Mouse (Mus musculus): ENCODE data around the gene Rgsl1. TPM values are rescaled to one million over a fixed set of nuclear protein-coding genes. Genes with fewer than 3 reads are reported as not detected.

Gene Rgsl1
- total RNA-seq, 4 experiments from 2014 or later = not detected

DNA sequence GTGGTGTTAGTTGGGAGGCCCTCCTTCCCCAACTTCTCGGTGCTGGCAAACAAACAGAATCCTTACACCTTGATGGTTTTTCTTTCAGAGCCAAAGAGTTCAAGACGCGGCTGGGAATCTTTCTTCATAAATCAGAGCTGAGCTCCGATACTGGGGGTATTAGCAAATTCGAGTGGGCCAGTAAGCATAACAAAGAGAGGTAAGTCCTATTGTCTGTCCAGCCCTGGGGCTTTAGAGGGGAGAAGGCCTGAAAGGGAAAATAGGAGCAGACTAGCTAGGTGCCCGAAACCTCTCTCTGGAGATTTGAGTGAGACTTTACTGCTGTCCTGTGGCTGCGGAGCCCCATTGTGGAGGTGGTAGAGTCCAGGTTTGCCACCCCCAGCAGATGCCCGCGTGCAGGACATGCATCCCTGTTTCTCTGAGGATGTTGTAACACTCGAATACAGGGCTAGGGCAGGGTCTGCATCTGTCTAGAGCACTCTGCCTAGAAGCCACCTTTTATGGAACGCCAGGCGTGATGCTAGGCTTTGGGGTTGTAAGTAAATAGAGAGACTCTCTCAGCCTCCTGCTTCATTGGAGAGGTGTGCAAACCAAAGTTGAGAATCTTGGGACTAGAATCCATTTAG is 103.1 kb downstream of the Rgsl1 start:
- DNase-seq (ENCODE audit: low spot score) = no peak

DNA sequence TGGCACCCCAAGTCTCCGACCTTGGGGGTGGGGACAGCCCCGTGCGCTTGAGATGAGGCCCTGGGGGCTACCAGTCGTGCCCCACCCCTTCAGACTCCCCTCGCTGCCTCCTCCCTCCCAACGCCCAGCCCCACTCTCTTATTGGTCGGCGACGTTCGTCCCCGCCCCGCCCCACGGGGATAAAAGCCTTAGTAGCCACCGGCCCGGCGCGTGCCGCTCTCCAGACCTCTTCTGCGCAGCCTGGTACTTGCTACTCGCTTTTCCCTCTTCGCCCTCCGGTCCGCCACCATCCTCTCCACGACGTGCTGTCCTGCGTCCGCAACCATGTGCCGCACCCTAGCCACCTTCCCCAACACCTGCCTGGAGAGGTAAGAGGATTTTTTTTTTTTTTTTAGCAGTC is 103.8 kb downstream of the Rgsl1 start, which contains the start of gene Rgs16:
Rgs16 (plus strand) TSS at position 205 of the 400 bp plus-strand sequence.
- DNase-seq (ENCODE audit: low spot score) = peak; percentile 73

DNA sequence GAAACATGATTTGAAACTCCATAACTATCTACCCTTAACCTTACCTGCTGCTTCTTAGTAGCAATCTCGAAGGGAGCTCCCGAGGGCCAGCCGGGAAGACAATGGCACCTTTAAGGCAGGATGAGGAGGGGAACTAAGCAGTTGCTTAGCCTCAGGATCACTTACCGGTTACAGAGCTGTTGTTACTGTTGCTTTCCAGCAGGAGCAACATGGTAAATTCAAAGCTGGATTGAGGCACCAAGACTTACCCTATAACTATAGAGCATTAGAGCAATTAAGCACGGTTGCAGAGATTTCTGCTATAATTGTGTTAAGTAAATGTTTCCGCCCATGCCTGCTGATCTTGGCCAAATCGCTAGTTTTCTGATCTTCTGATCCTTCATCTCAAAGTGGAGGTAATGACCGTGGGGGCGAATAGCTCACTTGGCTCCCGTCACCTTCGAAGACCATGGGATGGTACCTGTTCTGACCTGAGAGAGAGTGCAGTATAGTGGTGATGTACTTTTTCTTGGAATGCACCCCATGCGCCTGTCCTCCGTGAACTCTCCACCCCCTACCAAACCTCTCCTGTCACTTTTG is 104.4 kb downstream of the Rgsl1 start:
- no peak for DNase-seq (ENCODE audit: low spot score)

DNA sequence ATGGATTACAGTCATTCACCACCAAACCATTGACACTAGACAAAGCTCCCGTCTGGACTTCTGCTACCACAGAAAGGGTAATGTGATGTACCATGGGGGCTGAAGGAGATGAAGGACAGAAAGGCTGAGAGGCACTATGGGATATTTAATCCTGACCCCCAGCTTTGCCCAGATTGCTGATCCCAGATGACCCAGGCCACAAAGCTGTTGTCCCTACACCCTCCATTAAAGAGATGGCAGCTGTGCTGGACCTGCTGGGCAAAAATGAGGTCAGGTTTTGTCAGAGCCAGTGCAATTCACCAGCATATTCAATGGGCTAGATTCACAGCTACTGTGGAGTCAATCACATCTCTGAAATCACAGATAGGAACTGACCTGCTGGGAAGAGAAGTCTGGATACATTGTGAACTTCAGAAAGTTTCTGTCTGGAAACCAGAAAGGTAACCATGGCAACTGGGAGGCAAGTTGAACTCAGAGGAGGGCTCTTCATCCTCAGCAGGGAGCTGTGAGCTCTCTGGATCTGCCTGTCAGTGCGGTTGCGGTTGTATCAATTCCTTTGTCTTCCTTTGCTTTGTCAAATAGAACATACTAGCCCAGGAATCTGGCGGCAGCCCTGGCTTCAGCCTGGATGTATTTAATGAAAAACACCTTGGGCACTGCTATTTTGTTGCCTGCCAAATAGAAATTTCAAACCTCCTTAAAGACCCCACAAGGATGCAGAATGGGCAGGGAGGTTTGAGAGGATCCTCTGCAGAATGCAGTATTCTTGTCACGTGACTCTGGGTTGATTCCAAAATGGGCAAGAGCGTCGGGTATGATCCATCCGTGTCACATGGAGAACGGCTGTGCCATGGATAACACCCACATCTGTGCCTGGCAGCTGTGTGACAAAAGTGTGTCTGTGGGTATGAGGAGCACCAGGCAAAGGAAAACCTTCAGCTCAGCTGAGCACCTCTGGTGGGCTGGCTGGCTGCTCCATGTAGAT is 106.5 kb downstream of the Rgsl1 start:
- DNase-seq (ENCODE audit: low spot score) = no peak

DNA sequence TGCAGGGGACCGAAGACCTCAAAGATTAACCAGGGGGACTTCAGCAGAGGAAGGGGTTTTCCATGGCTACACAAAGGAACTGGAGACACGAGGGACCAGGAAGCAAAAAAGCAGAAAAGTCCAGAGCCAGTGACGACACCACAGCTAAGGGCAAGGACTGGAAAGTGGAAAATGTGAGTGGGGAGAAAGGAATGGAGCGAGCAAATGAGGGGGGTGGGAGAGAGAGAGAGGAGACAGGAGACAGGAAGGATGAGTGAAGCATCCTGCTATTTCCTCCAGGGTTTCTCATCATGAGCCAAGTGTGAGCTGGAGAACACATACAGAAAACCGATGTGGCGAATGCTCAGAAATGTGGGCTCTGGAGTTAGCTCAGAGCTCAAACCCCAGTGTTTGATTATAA is 107.8 kb downstream of the Rgsl1 start:
- no peak for DNase-seq (ENCODE audit: low spot score)

DNA sequence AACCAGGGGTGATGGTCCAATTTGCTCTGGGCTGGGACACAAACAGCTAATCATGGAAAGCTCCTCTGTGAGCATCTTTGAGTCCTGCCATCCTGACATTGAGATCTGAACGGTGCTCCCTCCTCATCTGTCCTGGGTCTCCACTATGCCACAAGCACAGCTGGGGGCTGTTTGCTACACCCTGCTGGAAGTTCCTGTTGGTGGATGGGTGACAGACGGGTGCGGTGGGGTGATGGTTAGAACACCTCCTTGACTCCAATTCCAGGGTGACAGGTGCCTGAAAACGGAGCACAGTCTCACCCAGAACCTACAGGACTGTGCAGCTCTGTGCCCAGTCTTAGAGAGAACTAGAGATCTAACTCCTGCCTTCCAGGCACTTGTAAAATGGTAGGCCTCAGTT is 109.1 kb downstream of the Rgsl1 start:
- no peak for DNase-seq (ENCODE audit: low spot score)

DNA sequence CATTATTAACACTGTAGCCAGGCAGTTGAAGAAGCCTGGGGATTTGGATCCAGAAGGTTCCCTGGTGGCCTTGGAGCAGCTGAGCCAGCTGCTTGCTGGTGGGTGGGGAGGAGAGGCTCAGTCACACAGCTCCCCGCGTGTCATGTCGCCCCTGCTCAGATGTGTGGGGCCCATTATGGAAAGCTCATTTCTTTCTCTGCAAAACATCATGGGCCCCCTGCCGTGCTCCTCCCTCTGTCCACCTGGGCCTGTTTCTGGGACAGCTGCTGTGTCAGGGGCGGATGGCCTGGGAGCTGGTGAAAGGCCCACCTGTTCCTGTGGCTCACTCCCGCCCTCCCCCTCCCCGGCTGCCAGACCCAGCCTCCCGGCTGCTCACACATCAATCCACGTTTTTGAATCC is 110.8 kb downstream of the Rgsl1 start:
- no peak for DNase-seq (ENCODE audit: low spot score)

DNA sequence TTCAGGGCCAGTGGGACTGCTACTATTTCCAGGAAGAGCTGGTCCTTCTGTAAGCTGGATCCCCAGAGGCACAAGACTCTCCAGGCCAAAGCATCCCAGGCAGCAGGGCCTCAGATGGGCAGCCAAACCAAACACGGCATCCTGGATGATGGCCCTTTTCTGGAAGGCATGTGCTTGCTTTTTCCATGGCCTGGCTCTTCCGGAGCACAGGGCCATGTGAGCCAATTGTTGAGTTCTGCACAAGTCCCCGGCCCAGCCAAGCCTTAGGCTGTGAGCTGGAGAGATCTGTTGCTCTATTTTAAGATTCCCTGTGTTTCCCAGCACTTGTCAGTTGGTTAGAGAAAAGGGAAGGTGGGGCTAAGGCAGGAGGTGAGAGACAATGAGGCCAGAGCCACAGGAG is 113.3 kb downstream of the Rgsl1 start:
- peak; percentile 68 for DNase-seq (ENCODE audit: low spot score)

DNA sequence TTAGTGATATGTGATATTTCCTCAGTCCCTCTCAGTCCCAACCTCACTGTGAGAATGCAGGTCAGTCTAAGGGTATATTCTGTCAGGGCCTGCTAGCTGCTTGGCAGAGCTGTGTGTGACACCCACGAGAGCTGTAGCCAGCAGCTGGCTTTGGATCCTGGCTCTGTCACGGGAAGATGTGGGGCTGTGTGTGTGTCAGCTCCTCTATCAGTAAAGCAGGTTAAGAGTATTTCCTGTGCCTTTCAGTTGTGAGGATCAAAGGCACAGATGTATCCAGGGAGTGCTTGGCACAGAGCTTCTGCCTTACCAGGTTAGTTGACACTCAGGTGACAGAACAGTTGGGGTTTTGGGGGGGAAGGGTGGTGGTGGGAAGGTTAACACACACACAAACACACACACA is 114.1 kb downstream of the Rgsl1 start:
- no peak for DNase-seq (ENCODE audit: low spot score)

Other genes with a start within 250 kb of the Rgsl1 start
- gene Rgs8, start 191.1 kb downstream of the Rgsl1 start, total RNA-seq (2022) = not detected
- gene Rgs16, start 103.8 kb downstream of the Rgsl1 start, total RNA-seq (2022) = 1 to 10 TPM; 1.2 to 2.6 (median 2.0) TPM
- 1 to 10 TPM; 3.8 to 4.4 (median 3.9) TPM for gene Rnasel, start 94.7 kb downstream of the Rgsl1 start, total RNA-seq (2022)
- gene Teddm1b, start 30.2 kb upstream of the Rgsl1 start, total RNA-seq (2022) = not detected
- not detected for gene Teddm1a, start 47.6 kb upstream of the Rgsl1 start, total RNA-seq (2022)
- 100 to 1,000 TPM; 505 to 758 (median 680) TPM for gene Glul, start 55.8 kb upstream of the Rgsl1 start, total RNA-seq (2022)
- gene Teddm2, start 56.1 kb upstream of the Rgsl1 start, total RNA-seq (2022) = 1 to 10 TPM in 2 of 4 experiments, under 1 TPM in 2; 0.78 to 1.1 (median 0.91) TPM

Data from heart, adult 8-10 months (tissue).